Mouse (Mus musculus): ENCODE measurements around the gene Tmem200b.
A peak's percentile ranks its signal among the peaks of the same experiment; 100 is the strongest.

Tmem200b gene

GRCm38 (mm10) chr4:131921461-131922346 lies at the start of gene Tmem200b:
Gene Tmem200b, plus strand, starts transcription at chr4:131921771.
- peak; percentile 52 for DNase-seq

GRCm38 (mm10) chr4:131872672-131873292 lies 48.8 kb upstream of the Tmem200b start:
- peak; percentile 22 for DNase-seq

GRCm38 (mm10) chr4:131873293-131874168 lies 48.0 kb upstream of the Tmem200b start, which contains the start of gene Srsf4:
Gene Srsf4, plus strand, starts transcription at chr4:131873617.
- peak; percentile 99 for DNase-seq

GRCm38 (mm10) chr4:131874169-131874536 lies 47.4 kb upstream of the Tmem200b start:
- no peak for DNase-seq

- DNase-seq = peak; percentile 33
Observed at GRCm38 (mm10) chr4:131874567-131874966, 47.0 kb upstream of the Tmem200b start.

- no peak for DNase-seq
Observed at GRCm38 (mm10) chr4:131875242-131875641, 46.3 kb upstream of the Tmem200b start.

GRCm38 (mm10) chr4:131876836-131877235 lies 44.7 kb upstream of the Tmem200b start:
- DNase-seq = peak; percentile 6

GRCm38 (mm10) chr4:131879692-131880091 lies 41.9 kb upstream of the Tmem200b start:
- no peak for DNase-seq

GRCm38 (mm10) chr4:131881306-131881705 lies 40.3 kb upstream of the Tmem200b start:
- DNase-seq = no peak

GRCm38 (mm10) chr4:131883571-131883970 lies 38.0 kb upstream of the Tmem200b start:
- DNase-seq = no peak

- no peak for DNase-seq
Observed at GRCm38 (mm10) chr4:131885376-131885775, 36.2 kb upstream of the Tmem200b start.

GRCm38 (mm10) chr4:131888564-131888963 lies 33.0 kb upstream of the Tmem200b start:
- DNase-seq = no peak

GRCm38 (mm10) chr4:131890692-131891091 lies 30.9 kb upstream of the Tmem200b start:
- no peak for DNase-seq

GRCm38 (mm10) chr4:131897109-131897508 lies 24.5 kb upstream of the Tmem200b start:
- DNase-seq = no peak

- no peak for DNase-seq
Observed at GRCm38 (mm10) chr4:131897787-131898186, 23.8 kb upstream of the Tmem200b start.

- DNase-seq = no peak
Observed at GRCm38 (mm10) chr4:131898503-131899179, 22.9 kb upstream of the Tmem200b start.

- no peak for DNase-seq
Observed at GRCm38 (mm10) chr4:131899180-131899554, 22.4 kb upstream of the Tmem200b start.

GRCm38 (mm10) chr4:131901090-131901489 lies 20.5 kb upstream of the Tmem200b start:
- no peak for DNase-seq

GRCm38 (mm10) chr4:131904478-131904877 lies 17.1 kb upstream of the Tmem200b start:
- peak; percentile 64 for DNase-seq

- no peak for DNase-seq
Observed at GRCm38 (mm10) chr4:131906423-131906822, 15.1 kb upstream of the Tmem200b start.

GRCm38 (mm10) chr4:131907912-131908311 lies 13.7 kb upstream of the Tmem200b start:
- no peak for DNase-seq

- DNase-seq = peak; percentile 72
Observed at GRCm38 (mm10) chr4:131910237-131910994, 11.2 kb upstream of the Tmem200b start.

All from embryo, embryonic 11 days (tissue).